Comparison of ENCODE assay signal across 8 mouse cellular contexts in genomic region chr19:10949558-10949957, GRCm38 (mm10). TPM values are rescaled to one million over a fixed set of nuclear protein-coding genes. Genes with fewer than 3 reads are reported as not detected.
DNase-seq lines count a peak whose midpoint lies in the region; ATAC-seq and TF ChIP-seq lines count a peak whose summit lies in the region.

No protein-coding gene starts in this region.

- TF ChIP-seq POLR2A in testis, adult 2 months (IDR thresholded peaks at IDR 0.05; ENCODE audit: control insufficient read depth, low read depth, low read length) = no peak

- H3K4me2 ChIP-seq in liver, embryonic 13.5 days = peak overlapping the region; percentile 91
- H3K4me2 ChIP-seq in stomach, postnatal 0 days (replicated peaks; ENCODE audit: low read depth) = peak overlapping the region; percentile 52

- TF ChIP-seq CTCF in gastrocnemius, adult 2 months (IDR thresholded peaks at IDR 0.05) = no peak
- no peak for TF ChIP-seq CTCF in testis, adult 2 months (IDR thresholded peaks at IDR 0.05; ENCODE audit: control insufficient read depth, insufficient read depth, insufficient replicate concordance, low read depth, low read length)
- TF ChIP-seq CTCF in stomach, postnatal 0 days (IDR thresholded peaks at IDR 0.05; ENCODE audit: low read depth) = no peak

- H3K4me1 ChIP-seq in testis, adult 2 months (ENCODE audit: control insufficient read depth, insufficient read depth, low read length) = peaks cover 5% of the 10 kb centered on the region
- peaks cover 39% of the 10 kb centered on the region for H3K4me1 ChIP-seq in liver, embryonic 13.5 days (replicated peaks)
- H3K4me1 ChIP-seq in stomach, postnatal 0 days (replicated peaks; ENCODE audit: control insufficient read depth, insufficient read depth) = no peaks in the 10 kb centered on the region; the same call in 1 of the 2 replicates

- ATAC-seq in liver, embryonic 13.5 days (ENCODE audit: low read depth) = peak; percentile 16
- ATAC-seq in stomach, postnatal 0 days (ENCODE audit: low FRiP score, low TSS enrichment) = no peak

- no peaks in the 10 kb centered on the region for H3K36me3 ChIP-seq in testis, adult 2 months (ENCODE audit: control insufficient read depth, insufficient read depth, low read length)
- peaks cover 21% of the 10 kb centered on the region for H3K36me3 ChIP-seq in liver, embryonic 13.5 days
- no peaks in the 10 kb centered on the region for H3K36me3 ChIP-seq in stomach, postnatal 0 days (ENCODE audit: control insufficient read depth, insufficient read depth, low read length)

- intact Hi-C loops in gastrocnemius, adult 2 months (cut with DNase I) = no loop called here

- H3K4me3 ChIP-seq in gastrocnemius, adult 2 months = peak overlapping the region; percentile 92
- H3K4me3 ChIP-seq in testis, adult 2 months (ENCODE audit: control insufficient read depth, low read depth, low read length) = peak overlapping the region; percentile 98
- H3K4me3 ChIP-seq in liver, embryonic 13.5 days (replicated peaks) = peak overlapping the region; percentile 88
- H3K4me3 ChIP-seq in stomach, postnatal 0 days (ENCODE audit: low read depth, low read length) = peak overlapping the region; percentile 61; the same call in 1 of the 2 replicates

- no peaks in the 10 kb centered on the region for H3K9me3 ChIP-seq in liver, embryonic 13.5 days (replicated peaks)
- no peaks in the 10 kb centered on the region for H3K9me3 ChIP-seq in stomach, postnatal 0 days (ENCODE audit: control insufficient read depth, low read length)

- peak overlapping the region; percentile 93 for H3K27ac ChIP-seq in gastrocnemius, adult 2 months
- peak overlapping the region; percentile 72 for H3K27ac ChIP-seq in testis, adult 2 months (ENCODE audit: control insufficient read depth, insufficient read depth, low read depth, low read length)
- H3K27ac ChIP-seq in liver, embryonic 13.5 days = peak overlapping the region; percentile 56; the same call in 1 of the 2 replicates
- H3K27ac ChIP-seq in stomach, postnatal 0 days (replicated peaks) = peak overlapping the region; percentile 69

- no peaks in the 10 kb centered on the region for H3K27me3 ChIP-seq in testis, adult 2 months (ENCODE audit: control insufficient read depth, insufficient read depth, low read length)
- H3K27me3 ChIP-seq in liver, embryonic 13.5 days = peaks cover 13% of the 10 kb centered on the region; the same call in 1 of the 2 replicates
- no peaks in the 10 kb centered on the region for H3K27me3 ChIP-seq in stomach, postnatal 0 days (ENCODE audit: control insufficient read depth, insufficient read depth, low read length)

- no peak for TF ChIP-seq EP300 in stomach, postnatal 0 days (optimal IDR thresholded peaks at IDR 0.05)

- 25% methylated on average over 9 of the region's 9 CpGs for WGBS in liver, embryonic 13.5 days (ENCODE audit: insufficient replicate concordance)
- 19% methylated on average over 9 of the region's 9 CpGs for WGBS in stomach, postnatal 0 days

- H3K9ac ChIP-seq in liver, embryonic 13.5 days = peak overlapping the region; percentile 57
- peak overlapping the region; percentile 43 for H3K9ac ChIP-seq in stomach, postnatal 0 days (ENCODE audit: low read length)

- no peak for DNase-seq in gastrocnemius, adult 2 months
- no peak for DNase-seq in gastrocnemius, adult 8-10 months (ENCODE audit: low spot score in 2 of 2)
- no peak for DNase-seq in testis, postnatal 14 days (ENCODE audit: low spot score)
- DNase-seq in liver, embryonic 13.5 days = no peak
- DNase-seq in stomach, postnatal 0 days (ENCODE audit: low spot score) = no peak
- no peak for DNase-seq in embryo, embryonic 10.5 days (ENCODE audit: low spot score)
- no peak for DNase-seq in thymus, postnatal 36 days

RNA-seq across cellular contexts. Expression of gene Ccdc86, which starts 0.5 kb away (rescaled TPM):
- total RNA-seq in gastrocnemius, adult 2 months (2021) = 10 to 100 TPM; 13.2 to 16.5 TPM
- 10 to 100 TPM; 13.4 to 14.5 (median 13.9) TPM for total RNA-seq in gastrocnemius, adult 8-10 months (2022)
- polyA plus RNA-seq in testis, adult 2 months (2012; rRNA removed) = 13.5 and 15.3 TPM in 2 replicates
- polyA plus RNA-seq in liver, embryonic 13.5 days (2015; fragmentation: Nextera tagmentation; extraction: Ambion mirVana) = 23.4 and 25.3 TPM in 2 replicates
- 13.9 and 15.4 TPM in 2 replicates for polyA plus RNA-seq in stomach, postnatal 0 days (2015; fragmentation: Nextera tagmentation; extraction: Ambion mirVana)

RNA-seq across cellular contexts. Expression of gene Ptgdr2, which starts 12.6 kb away (rescaled TPM):
- total RNA-seq in gastrocnemius, adult 2 months (2021) = not detected
- not detected for total RNA-seq in gastrocnemius, adult 8-10 months (2022)
- 0.88 and 1.2 TPM in 2 replicates for polyA plus RNA-seq in testis, adult 2 months (2012; rRNA removed)
- not detected in 2 replicates for polyA plus RNA-seq in liver, embryonic 13.5 days (2015; fragmentation: Nextera tagmentation; extraction: Ambion mirVana)
- polyA plus RNA-seq in stomach, postnatal 0 days (2015; fragmentation: Nextera tagmentation; extraction: Ambion mirVana) = 0.06 and 0.07 TPM in 2 replicates

RNA-seq across cellular contexts. Expression of gene Ms4a10, which starts 24.9 kb away (rescaled TPM):
- not detected for total RNA-seq in gastrocnemius, adult 2 months (2021)
- not detected for total RNA-seq in gastrocnemius, adult 8-10 months (2022)
- 0.48 and 2.2 TPM in 2 replicates for polyA plus RNA-seq in testis, adult 2 months (2012; rRNA removed)
- polyA plus RNA-seq in liver, embryonic 13.5 days (2015; fragmentation: Nextera tagmentation; extraction: Ambion mirVana) = not detected in 2 replicates
- polyA plus RNA-seq in stomach, postnatal 0 days (2015; fragmentation: Nextera tagmentation; extraction: Ambion mirVana) = 0.13 TPM in 1 of 2 replicates, not detected in the other

RNA-seq across cellular contexts. Expression of gene Zp1, which starts 29.1 kb away (rescaled TPM):
- not detected for total RNA-seq in gastrocnemius, adult 2 months (2021)
- not detected for total RNA-seq in gastrocnemius, adult 8-10 months (2022)
- polyA plus RNA-seq in testis, adult 2 months (2012; rRNA removed) = 0.15 and 0.24 TPM in 2 replicates
- polyA plus RNA-seq in liver, embryonic 13.5 days (2015; fragmentation: Nextera tagmentation; extraction: Ambion mirVana) = not detected in 2 replicates
- 0.08 and 0.17 TPM in 2 replicates for polyA plus RNA-seq in stomach, postnatal 0 days (2015; fragmentation: Nextera tagmentation; extraction: Ambion mirVana)

RNA-seq across cellular contexts. Expression of gene Ms4a15, which starts 43.5 kb away (rescaled TPM):
- not detected for total RNA-seq in gastrocnemius, adult 2 months (2021)
- not detected for total RNA-seq in gastrocnemius, adult 8-10 months (2022)
- 0.11 and 0.65 TPM in 2 replicates for polyA plus RNA-seq in testis, adult 2 months (2012; rRNA removed)
- polyA plus RNA-seq in liver, embryonic 13.5 days (2015; fragmentation: Nextera tagmentation; extraction: Ambion mirVana) = not detected in 2 replicates
- 0.10 TPM in 1 of 2 replicates, not detected in the other for polyA plus RNA-seq in stomach, postnatal 0 days (2015; fragmentation: Nextera tagmentation; extraction: Ambion mirVana)
